Mouse (Mus musculus): ENCODE results near the gene Hist1h1d.
"Not testable (repeated sequence)": the region's sequence is repeated elsewhere in the genome, so short reads cannot be mapped to it uniquely, and the experiment has no call there.

Hist1h1d gene

DNA sequence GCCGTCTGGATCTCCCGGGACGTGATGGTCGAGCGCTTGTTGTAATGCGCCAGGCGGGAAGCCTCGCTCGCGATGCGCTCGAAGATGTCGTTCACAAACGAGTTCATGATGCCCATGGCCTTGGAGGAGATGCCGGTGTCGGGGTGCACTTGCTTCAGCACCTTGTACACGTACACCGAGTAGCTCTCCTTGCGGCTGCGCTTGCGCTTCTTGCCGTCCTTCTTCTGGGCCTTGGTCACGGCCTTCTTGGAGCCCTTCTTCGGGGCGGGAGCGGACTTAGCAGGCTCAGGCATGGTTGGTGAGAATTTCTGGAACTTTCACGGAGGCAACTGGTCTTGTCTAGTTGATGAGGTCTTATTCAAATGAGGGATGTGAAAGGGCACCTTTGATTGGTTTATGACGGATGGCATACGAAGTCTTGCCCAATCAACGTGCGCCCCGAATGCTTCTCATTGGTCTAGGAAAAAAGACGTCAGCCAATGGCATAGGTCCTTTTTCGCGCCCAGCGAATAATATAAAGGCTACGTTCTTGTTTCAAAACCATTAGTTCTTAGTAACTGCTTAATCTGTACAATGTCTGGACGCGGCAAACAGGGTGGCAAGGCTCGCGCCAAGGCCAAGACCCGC, 20.9 kb downstream of the Hist1h1d start, which contains the start of the genes Hist1h2bf and Hist1h2ad:
Hist1h2bf (minus strand) TSS at position 299 of the 627 bp plus-strand sequence.
Hist1h2ad (plus strand) TSS at position 484 of the 627 bp plus-strand sequence.
- DNase-seq: peak; percentile 95

DNA sequence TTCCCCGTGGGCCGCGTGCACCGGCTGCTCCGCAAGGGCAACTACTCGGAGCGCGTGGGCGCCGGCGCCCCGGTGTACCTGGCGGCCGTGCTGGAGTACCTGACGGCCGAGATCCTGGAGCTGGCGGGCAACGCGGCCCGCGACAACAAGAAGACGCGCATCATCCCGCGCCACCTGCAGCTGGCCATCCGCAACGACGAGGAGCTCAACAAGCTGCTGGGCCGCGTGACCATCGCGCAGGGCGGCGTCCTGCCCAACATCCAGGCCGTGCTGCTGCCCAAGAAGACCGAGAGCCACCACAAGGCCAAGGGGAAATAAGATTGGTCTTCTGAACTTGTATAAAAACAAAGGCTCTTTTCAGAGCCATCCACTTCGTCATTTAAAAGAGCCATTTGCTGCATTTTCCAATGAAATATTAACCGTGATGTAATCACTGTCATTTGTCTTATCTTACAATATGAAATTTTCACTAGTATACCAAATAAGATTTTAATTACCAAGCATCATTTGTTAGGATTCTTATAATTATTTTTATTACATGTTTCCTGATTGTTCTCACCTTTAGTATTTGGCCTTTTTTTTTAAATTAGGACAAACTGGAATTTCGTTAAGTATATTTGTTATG, 21.6 kb downstream of the Hist1h1d start:
- DNase-seq: not testable (repeated sequence)

DNA sequence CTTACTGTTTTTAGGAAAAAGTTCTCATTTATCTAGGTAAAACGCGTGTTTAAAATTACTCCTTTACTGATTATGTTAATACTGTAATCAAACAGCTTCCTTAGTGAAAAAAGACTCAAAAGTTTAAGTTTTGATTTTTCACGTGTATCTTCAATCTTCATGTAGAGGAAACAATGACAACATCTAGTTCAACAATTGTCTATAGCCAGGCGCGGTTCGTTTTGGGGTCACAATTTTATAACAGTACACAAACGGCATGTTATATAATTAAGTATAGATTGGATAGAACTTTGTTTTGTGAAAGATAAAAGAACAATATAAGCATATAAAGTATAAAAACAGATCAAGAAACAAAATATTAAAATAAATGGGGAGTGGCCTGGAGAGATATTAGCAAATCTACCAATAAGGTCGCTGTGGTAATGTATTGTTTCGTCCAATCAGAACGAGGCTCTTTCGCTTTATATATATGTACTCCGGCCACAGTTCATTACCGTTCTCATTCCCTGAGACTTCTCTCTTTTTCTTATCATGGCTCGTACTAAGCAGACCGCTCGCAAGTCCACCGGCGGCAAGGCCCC, 22.3 kb downstream of the Hist1h1d start, which contains the start of gene Hist1h3d:
Hist1h3d (plus strand) TSS at position 493 of the 581 bp plus-strand sequence.
- peak; percentile 63 for DNase-seq

DNA sequence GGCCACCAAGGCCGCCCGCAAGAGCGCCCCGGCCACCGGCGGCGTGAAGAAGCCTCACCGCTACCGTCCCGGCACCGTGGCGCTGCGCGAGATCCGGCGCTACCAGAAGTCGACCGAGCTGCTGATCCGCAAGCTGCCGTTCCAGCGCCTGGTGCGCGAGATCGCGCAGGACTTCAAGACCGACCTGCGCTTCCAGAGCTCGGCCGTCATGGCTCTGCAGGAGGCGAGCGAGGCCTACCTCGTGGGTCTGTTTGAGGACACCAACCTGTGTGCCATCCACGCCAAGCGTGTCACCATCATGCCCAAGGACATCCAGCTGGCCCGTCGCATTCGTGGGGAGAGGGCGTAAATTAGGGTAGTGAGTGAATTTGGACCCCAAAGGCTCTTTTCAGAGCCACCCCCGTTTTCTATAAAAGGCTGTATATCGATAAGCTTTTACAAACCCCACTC, 22.8 kb downstream of the Hist1h1d start:
- not testable (repeated sequence) for DNase-seq

DNA sequence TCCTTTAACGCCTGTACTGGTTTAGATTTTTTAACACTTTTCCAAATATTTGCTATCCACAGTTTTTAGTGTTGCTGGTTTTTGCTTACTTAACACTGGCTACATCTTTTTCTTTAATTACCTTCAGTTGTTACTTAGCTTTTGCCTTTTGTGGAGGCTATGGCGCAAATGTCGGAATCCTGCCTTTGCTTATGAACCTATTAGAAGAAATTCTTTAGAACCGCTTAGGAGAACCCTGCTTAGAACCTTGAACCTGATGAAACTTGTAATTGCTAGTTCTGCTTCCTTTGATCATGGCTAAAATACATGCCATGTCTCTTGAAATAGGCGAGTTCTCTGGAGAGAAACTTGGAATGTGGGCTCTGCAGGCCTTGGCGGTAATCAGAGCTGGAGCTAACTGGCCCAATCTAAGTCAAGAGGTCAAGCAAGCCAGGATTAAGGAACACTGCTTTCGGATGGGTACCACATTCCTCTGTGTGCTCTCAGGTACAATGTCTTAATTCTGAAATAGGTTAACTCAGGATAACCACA, 23.4 kb downstream of the Hist1h1d start:
- DNase-seq: no peak

DNA sequence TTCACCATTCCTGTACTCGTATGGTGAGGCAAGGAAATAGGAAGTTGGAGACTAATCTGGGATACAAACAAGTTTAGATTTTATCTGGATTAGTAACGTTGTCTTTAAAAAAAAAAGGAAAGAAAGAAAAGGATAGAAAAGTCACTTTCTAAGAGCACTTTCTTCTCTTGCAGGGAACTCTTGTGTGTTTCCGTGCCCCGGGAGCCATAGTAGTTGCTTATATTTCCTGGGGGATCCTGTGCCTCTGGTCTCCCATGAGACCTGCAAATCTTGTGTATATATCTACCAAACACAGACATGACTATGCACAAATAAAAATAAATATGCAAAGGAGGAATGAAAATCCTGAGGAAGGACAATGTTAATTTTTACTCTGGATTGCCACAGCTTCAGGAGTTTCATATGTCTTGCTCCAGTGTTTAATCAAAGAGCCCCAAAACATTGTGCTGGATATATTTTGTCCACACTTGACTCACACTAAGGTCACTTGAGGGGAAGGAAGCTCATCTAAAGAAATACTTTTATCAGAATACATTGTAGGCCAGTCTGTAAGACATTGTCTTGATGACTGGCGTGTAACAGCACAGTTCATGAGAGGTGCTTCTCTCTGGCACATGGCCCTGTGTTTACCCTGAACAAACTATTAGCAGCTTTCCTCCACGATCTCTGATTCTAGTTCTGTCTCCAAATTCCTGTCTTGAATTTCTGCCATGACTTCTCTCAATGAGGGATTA, 24.0 kb downstream of the Hist1h1d start:
- DNase-seq: no peak

DNA sequence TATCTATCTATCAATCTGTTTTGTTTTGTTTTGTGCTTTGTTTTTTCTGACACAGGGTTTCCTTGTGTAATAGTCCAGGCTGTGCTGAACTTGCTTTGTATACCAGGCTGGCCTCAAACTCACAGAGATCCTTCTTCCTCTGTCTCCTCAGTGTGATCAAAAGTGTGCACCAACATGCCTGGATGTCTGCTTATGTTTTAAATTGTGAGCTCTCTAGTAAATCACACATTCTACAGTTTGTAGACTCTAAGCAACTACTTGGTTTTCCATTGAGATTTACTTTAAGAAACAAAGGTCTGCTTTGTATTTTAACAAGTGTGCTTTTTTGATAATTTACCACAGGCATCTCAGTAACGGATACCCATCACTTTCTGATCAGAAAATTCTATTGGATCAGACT, 24.8 kb downstream of the Hist1h1d start:
- no peak for DNase-seq

DNA sequence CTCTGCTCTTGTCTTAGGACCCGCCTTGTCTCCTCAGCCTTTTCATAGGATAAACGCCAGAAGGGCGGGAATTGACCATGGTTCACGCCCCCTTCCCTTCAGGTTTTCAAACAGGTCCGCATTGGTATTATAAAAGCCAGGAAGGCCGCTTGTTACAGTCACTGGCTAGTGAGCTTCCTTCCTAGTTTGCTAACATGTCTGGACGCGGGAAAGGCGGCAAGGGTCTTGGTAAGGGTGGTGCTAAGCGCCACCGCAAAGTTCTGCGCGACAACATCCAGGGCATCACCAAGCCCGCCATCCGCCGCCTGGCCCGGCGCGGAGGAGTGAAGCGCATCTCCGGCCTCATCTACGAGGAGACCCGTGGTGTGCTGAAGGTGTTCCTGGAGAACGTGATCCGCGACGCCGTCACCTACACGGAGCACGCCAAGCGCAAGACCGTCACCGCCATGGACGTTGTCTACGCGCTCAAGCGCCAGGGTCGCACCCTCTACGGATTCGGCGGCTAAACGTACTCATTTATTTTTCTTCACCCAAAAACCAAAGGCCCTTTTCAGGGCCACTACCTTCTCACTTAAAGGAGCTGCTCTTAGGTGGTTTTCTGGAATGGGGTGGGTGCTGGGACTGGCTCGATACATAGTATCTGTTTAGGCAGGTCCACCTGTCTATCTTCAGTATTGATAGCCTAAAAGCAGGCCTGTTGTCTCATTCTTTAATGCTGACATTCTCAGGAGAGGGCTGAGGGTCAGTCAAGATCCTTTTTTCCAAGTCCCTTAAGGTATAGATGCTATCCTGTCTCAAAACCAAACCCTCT, 28.6 kb downstream of the Hist1h1d start, which contains the start of gene Hist1h4d:
Hist1h4d (plus strand) TSS at position 191 of the 811 bp plus-strand sequence.
- peak; percentile 99 for DNase-seq

DNA sequence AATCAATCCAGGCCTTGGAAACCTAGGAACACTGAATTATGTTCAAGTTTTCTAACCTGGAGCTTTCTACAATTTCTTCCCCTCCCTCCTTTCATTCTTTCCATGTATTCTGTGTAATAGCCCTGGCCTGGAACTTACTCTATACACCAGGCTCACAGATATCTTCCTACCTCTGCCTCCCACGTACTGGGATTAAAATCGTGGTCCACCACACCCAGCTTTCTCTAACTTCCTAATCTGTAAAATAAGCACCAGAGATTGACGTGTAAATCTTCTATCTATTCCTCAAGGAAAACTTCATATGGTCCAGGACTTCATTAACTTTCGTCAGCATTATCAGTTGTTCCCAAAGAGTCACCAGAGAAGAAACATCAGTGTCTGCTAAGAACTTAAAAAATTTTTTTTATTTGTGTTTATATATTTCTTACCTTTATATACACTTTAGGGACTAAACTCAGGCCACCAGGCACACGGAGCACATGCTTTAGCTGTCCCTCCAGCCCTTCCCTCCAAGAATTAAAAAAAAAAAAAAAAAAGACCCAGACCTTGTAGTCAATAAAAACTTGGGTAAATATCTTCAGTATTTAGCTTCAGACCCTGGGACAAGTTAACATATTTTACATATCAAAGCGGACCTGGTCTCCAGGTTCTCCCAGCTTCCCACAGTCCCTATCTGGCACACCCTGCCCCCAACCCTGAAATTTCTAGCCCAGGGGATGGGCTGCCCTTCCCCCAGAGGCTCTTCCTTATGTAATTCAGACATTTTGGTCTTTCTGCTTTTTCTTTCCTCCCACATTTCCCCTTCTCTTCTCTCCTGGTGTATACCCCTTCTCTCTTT, 29.4 kb downstream of the Hist1h1d start:
- DNase-seq: no peak

DNA sequence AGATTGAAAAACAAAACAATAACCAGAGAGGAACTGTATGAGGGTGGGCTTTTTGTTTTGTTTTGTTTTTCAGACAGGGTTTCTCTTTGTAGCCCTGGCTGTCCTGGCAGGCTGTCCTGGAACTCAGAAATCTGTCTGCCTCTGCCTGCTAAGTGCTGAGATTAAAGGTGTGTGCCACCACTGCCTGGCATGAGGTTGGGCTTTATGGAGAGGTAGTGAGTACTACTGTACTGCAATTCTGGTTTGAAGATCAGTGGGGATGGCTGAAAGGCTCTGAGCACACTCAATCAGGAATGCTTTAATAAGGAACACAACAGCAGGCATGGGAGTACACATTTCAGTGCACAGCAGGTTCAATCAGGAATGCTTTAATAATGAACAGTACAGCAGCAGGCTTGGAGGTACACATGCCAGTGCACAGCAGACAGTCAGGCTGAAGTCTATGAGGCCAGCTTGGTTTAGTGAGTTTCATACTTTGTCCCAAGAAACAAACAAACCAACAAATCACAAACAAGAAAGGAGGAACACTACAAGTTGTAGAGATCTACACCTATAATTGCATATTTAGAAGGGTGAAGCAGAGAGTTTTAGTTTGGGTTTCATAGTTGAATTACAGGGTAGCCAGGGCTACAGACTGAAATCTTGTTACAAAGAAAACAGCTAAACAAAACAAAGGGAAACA, 30.5 kb downstream of the Hist1h1d start:
- DNase-seq: no peak

DNA sequence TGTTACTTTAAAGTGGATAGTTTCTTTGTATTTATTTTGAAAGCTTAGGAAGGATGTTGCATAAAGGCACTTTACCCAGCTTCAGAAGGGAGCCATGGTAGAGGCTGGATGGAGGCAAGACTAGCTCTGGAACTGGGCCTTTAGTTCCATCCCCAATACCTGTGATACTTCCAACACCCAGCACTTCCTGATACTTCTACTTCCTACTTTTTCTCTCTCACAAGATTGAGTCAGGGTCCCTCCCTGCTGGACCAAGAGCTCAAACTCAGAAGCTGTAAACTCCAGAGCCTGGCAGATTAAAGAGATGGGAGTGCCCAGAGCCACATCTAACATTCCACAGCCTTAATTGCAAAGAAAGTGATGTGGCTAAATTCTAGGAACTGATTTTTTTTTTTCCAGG, 31.3 kb downstream of the Hist1h1d start:
- DNase-seq: no peak

DNA sequence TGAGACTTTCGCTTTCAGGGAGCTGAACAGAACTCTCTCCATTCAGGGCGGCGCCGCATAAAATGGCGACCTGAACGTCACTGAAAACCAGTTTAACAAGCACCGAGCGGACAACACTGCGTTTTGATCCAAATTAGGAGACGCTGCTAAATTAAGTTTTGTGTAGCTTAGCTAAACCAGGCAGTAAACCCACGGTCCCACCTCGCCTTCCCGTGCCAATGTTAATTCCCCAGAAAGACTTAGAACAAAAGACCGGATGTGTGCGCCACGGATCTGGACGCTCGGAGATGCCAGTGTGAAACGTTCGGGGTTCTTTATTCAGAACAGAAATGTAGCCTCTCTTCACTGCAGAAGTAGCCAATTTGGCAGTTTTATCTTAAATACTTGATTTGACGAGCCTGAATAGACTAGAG, 32.0 kb downstream of the Hist1h1d start:
- peak; percentile 84 for DNase-seq

DNA sequence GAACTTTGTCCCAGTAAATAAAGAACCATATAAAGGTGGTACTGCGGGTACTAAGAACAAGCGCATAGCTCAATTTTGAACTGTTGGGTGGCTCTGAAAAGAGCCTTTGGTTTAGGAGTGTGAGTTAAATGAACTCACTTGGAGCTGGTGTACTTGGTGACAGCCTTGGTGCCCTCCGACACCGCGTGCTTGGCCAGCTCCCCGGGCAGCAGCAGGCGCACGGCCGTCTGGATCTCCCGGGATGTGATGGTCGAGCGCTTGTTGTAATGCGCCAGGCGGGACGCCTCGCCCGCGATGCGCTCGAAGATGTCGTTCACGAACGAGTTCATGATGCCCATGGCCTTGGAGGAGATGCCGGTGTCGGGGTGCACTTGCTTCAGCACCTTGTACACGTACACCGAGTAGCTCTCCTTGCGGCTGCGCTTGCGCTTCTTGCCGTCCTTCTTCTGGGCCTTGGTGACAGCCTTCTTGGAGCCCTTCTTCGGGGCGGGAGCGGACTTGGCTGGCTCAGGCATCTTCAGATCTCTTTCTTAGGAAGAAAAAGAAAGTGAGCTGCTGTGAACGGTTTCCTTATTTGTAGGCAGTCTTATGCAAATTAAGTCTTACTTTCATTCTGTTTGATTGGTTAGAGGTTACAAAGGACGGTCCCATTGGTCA, 32.5 kb downstream of the Hist1h1d start:
- peak; percentile 80 for DNase-seq

DNA sequence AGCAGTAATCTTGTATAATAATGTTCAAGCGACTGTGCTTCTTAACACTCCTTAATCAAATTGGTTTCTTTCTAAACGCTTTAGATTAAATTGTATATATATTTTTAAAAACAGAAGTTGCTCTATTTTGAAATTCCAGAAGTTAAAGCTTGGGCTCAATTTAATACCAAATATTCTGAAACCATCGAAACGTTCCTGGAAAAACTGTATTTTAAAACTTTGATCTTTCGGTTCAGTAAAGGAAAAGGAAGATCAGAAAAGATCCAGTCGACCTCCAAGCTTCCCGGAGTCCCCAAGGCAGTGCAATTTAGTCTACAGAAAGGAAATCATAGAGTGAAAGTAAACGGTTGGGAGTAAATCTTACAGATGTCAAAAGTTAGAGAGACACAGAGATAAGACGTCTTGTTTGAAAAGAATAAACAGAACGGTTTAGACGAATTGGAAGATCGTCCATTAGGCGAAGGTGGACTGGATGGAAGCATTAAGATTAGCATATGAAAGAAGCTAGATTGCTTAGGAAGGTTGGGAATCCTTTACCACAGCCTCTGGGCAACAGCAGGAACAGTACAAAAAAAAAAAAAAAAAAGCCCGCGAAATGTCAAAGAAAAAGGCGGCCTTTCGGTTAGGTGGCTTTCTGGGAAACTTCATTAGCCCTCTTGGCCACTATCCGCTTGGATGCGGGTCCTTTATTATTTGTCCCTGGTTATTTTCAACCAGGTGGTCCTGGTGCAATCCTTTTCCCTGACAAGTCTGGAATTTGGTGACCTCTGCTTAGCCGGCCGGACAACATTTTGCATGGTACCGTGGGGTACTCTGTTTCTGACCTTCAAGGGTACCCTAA, 33.3 kb downstream of the Hist1h1d start:
- DNase-seq: no peak

DNA sequence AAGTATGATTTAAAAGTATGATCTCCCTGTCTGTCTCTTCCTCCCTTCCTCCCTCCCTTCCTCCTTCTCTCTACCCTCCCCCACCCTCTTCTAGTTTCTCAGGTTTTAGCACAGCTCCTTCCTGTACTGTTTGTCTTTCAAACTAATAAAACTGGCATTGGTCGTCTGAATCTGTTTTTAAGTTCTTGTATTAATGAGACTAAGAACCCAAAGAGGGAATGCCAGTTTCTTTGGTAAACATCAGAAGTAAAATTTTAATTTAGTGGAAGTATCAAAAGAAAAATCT, 33.8 kb downstream of the Hist1h1d start:
- DNase-seq: no peak

DNA sequence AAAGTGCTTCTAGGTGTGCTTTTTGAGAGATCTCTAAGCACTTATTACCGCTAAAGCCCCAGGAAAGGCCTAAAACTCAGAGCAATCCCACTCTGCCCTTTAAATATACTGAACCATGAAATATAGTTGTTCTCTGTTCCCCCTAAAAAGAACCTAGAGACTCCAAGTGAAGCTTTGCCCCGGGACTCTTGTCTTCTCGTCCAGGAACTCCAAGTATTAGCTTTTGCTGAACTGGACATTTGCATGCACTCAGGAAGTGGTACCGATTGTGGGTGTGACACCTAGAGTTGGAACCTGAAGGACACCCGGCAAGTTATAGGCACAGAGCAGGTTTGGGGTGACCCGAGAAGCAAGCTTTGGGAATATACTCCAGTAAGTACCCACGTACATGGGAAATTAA, 38.1 kb downstream of the Hist1h1d start:
- no peak for DNase-seq

DNA sequence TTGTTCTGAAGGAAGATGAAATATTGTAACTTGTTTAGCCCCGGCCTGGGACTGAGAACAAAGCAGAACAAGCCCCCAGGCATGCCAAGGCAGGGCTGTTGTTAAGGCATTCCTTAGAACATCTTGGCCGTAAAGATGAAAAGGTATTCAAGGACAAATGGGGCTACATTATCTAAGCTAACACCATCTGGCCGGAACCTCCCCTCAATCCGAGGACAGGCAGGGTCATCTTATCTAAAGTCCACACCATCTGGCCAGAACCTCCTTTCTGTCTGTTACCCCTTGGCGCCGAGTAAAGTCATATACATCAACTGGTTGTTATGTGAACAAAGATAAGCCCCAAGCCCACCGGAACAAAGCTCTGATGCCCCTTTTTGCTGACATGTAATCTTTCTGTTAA, 38.8 kb downstream of the Hist1h1d start:
- DNase-seq: not testable (repeated sequence)

DNA sequence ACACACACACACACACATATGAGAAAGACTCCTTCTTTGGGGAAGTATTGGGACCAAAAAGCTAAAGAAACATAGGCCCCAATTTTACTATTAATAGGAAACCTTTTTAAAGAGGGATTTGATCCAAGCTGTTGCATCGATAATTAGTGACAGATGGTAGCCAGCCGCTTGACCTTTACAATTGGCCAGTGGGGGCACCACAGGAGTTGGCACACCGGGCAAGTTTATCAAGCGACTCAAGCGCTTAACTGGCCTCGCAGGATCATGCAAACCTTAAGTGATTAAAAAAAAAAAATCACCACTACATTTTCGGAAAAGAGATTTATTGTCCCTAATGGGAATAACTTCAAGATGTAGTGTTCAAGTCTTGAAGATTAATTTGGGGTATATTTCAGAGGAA, 39.6 kb downstream of the Hist1h1d start:
- DNase-seq: no peak

Measured in lung, postnatal 10 days (tissue).